Mouse (Mus musculus) lung, postnatal 0 days (tissue): ENCODE measurements around the gene Itgb5.

ENCODE experiments used
- CTCF ChIP-seq: IDR thresholded peaks from 2 replicates; pipeline ENCODE4 v1.5.1; 2016; ENCODE audit warnings: antibody characterized with exemption, mild to moderate bottlenecking
- EP300 ChIP-seq: IDR thresholded peaks from 2 replicates; pipeline ENCODE4 v1.6.1; 2016; ENCODE audit warnings: antibody characterized with exemption, mild to moderate bottlenecking, control low read depth

DNA sequence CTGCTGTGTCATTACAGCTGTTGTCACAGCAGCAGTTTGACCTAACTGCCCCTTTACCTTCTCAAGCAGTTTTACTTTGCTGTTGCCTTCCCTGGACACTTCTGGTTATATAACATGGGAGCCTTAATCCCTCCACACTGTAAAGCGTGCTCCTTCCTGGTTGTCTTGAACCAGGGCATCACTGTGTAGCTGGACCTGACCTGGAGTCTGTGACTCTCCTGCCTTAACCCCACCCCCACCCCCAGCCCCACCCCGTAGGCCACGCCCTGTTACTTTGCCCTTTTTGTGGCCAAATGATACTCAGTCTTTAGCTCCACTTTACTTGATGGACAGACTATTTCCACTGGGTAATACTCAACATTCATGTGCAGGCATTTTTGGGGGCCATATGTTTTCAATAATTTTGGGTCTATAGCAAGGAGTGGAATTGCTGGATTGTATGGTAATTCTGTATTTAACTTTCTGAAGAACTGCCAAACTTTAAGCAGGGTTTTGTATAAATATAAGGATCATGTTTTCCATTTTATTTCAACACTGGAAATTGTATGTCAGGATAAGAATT is 40.8 kb downstream of the Itgb5 start:
- TF ChIP-seq EP300 (no peak), CTCF (no peak)
